Mouse (Mus musculus) brain, embryonic 14.5 days (tissue): Measurements from ENCODE around the gene Tert.

Source experiments
- CTCF ChIP-seq: fragments of 200-500 bp; IDR thresholded peaks from 2 replicates; pipeline ENCODE4 v1.5.1; 2012; ENCODE audit warnings: inconsistent platforms, mild to moderate bottlenecking, moderate library complexity, borderline replicate concordance; ENCODE audit not compliant: insufficient read depth, insufficient read length; ENCODE audit errors: extremely low read depth
- POLR2A ChIP-seq: fragments of 200-500 bp; IDR thresholded peaks from 2 replicates; pipeline ENCODE4 v1.6.1; 2012; ENCODE audit warnings: mild to moderate bottlenecking, inconsistent platforms, borderline replicate concordance; ENCODE audit not compliant: poor library complexity, insufficient read depth, insufficient read length, severe bottlenecking; ENCODE audit errors: extremely low read depth

DNA sequence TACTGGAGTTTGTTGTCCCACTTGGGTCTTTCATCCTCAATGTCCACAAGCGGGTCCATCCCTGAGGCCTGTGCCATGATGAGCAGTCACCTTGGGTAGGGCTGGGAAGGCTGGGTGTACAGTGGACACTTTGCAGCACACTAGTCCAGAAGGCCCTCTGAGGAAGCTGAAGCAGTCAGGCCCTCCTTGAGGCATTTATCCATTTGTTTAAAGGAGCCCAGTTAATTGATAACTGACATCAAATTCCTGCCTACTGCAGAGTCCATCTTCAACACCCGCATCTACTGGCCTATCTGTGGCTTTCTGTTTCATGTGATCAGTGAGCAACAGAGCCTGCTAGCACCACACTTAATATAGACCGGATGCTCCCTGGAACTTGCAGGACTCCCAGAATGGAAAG is 51.1 kb downstream of the Tert start, which contains the start of gene Slc6a18:
- no peak for TF ChIP-seq POLR2A
- no peak for TF ChIP-seq CTCF
